In genomic region chr4:139601519-139602356, GRCm38 (mm10) we compare ENCODE assay signal across 8 mouse cellular contexts. TPM values are rescaled to one million over a fixed set of nuclear protein-coding genes. Genes with fewer than 3 reads are reported as not detected.
DNase-seq lines count a peak whose midpoint lies in the region; ATAC-seq and TF ChIP-seq lines count a peak whose summit lies in the region.

No protein-coding gene starts in this region.

- 65% methylated on average over 7 of the region's 7 CpGs for WGBS in kidney, adult 2 months
- WGBS in liver, embryonic 12.5 days (ENCODE audit: insufficient replicate concordance): 50% methylated on average over 7 of the region's 7 CpGs
- 76% methylated on average over 7 of the region's 7 CpGs for WGBS in midbrain, embryonic 13.5 days

- H3K36me3 ChIP-seq in kidney, adult 2 months (ENCODE audit: control insufficient read depth, insufficient read depth, low read length): no peaks in the 10 kb centered on the region
- H3K36me3 ChIP-seq in E14TG2a.4 (ENCODE audit: insufficient read depth, low read length): peaks cover 18% of the 10 kb centered on the region
- peaks cover 16% of the 10 kb centered on the region for H3K36me3 ChIP-seq in liver, embryonic 12.5 days
- H3K36me3 ChIP-seq in midbrain, embryonic 13.5 days: peaks cover 13% of the 10 kb centered on the region; the same call in 1 of the 2 replicates

- H3K4me1 ChIP-seq in kidney, adult 2 months (ENCODE audit: control insufficient read depth, insufficient read depth, low read length): peaks cover 19% of the 10 kb centered on the region
- peaks cover 86% of the 10 kb centered on the region for H3K4me1 ChIP-seq in E14TG2a.4 (replicated peaks; ENCODE audit: low read depth, low read length)
- H3K4me1 ChIP-seq in cortical plate, adult 2 months (ENCODE audit: control insufficient read depth, insufficient read depth, low read length): peaks cover 24% of the 10 kb centered on the region
- H3K4me1 ChIP-seq in liver, embryonic 12.5 days: peaks cover 66% of the 10 kb centered on the region
- H3K4me1 ChIP-seq in midbrain, embryonic 13.5 days (replicated peaks): peaks cover 50% of the 10 kb centered on the region

- no peak overlapping the region for H3K4me2 ChIP-seq in liver, embryonic 12.5 days
- H3K4me2 ChIP-seq in midbrain, embryonic 13.5 days (replicated peaks): no peak overlapping the region

- no peaks in the 10 kb centered on the region for H3K9me3 ChIP-seq in E14TG2a.4 (ENCODE audit: low read length)
- no peaks in the 10 kb centered on the region for H3K9me3 ChIP-seq in liver, embryonic 12.5 days (replicated peaks)
- H3K9me3 ChIP-seq in midbrain, embryonic 13.5 days: no peaks in the 10 kb centered on the region

- H3K9ac ChIP-seq in liver, embryonic 12.5 days: no peak overlapping the region
- H3K9ac ChIP-seq in midbrain, embryonic 13.5 days (replicated peaks): no peak overlapping the region

- TF ChIP-seq CTCF in kidney, adult 2 months (conservative IDR thresholded peaks at IDR 0.05; ENCODE audit: insufficient read depth, insufficient read length, low read depth, low read length): no peak
- no peak for TF ChIP-seq CTCF in E14TG2a.4 (conservative IDR thresholded peaks at IDR 0.05; ENCODE audit: low read length)
- no peak for TF ChIP-seq CTCF in cortical plate, adult 2 months (IDR thresholded peaks at IDR 0.05; ENCODE audit: extremely low read depth, insufficient read depth, low read length)

- H3K27me3 ChIP-seq in kidney, adult 2 months (replicated peaks; ENCODE audit: control insufficient read depth, insufficient read depth, low read length): no peaks in the 10 kb centered on the region
- no peaks in the 10 kb centered on the region for H3K27me3 ChIP-seq in E14TG2a.4 (ENCODE audit: insufficient read depth, low read length)
- H3K27me3 ChIP-seq in liver, embryonic 12.5 days (replicated peaks): peaks cover 33% of the 10 kb centered on the region
- H3K27me3 ChIP-seq in midbrain, embryonic 13.5 days: no peaks in the 10 kb centered on the region

- TF ChIP-seq POLR2A in kidney, adult 2 months (IDR thresholded peaks at IDR 0.05; ENCODE audit: low read depth, low read length): no peak
- no peak for TF ChIP-seq POLR2A in cortical plate, adult 2 months (IDR thresholded peaks at IDR 0.05; ENCODE audit: extremely low read depth, insufficient read depth, low read length)

- no peak overlapping the region for H3K4me3 ChIP-seq in kidney, adult 2 months (ENCODE audit: insufficient read depth, low read depth, low read length)
- peak overlapping the region; percentile 73; the same call in 1 of the 2 replicates for H3K4me3 ChIP-seq in E14TG2a.4 (replicated peaks; ENCODE audit: low read length)
- H3K4me3 ChIP-seq in cortical plate, adult 2 months (ENCODE audit: insufficient read depth, low read length): no peak overlapping the region
- H3K4me3 ChIP-seq in liver, embryonic 12.5 days: no peak overlapping the region
- H3K4me3 ChIP-seq in midbrain, embryonic 13.5 days (replicated peaks): no peak overlapping the region

- H3K27ac ChIP-seq in kidney, adult 2 months (ENCODE audit: insufficient read depth, low read depth, low read length): peak overlapping the region; percentile 58
- 0 out of 2 replicates have a peak overlapping the region, but pooled peaks have one; percentile 25 for H3K27ac ChIP-seq in cortical plate, adult 2 months (ENCODE audit: insufficient read depth, low read length)
- peak overlapping the region; percentile 71 for H3K27ac ChIP-seq in liver, embryonic 12.5 days
- H3K27ac ChIP-seq in midbrain, embryonic 13.5 days: no peak overlapping the region

- ATAC-seq in liver, embryonic 12.5 days: no peak
- ATAC-seq in midbrain, embryonic 13.5 days: no peak

- DNase-seq in kidney, adult 2 months: no peak
- no peak for DNase-seq in kidney, adult 9 months
- no peak for DNase-seq in c-Kit-positive CD71-positive TER-119-positive erythroid progenitor cells, embryonic 14.5 days (ENCODE audit: low spot score)
- no peak for DNase-seq in frontal cortex, postnatal 14 days (ENCODE audit: low spot score in 2 of 2)

RNA-seq across cellular contexts. Expression of gene Gm21969, which starts 1.2 kb away (rescaled TPM):
- 0.02 and 0.08 TPM in 2 replicates for polyA plus RNA-seq in kidney, adult 2 months (2012; rRNA removed)
- not detected in 2 replicates for polyA plus RNA-seq in cortical plate, adult 2 months (2012; rRNA removed)
- polyA plus RNA-seq in liver, embryonic 12.5 days (2016; fragmentation: Nextera tagmentation; extraction: Ambion mirVana): not detected in 2 replicates
- polyA plus RNA-seq in midbrain, embryonic 13.5 days (2015; fragmentation: Nextera tagmentation; extraction: Ambion mirVana): not detected in 2 replicates

RNA-seq across cellular contexts. Expression of gene Aldh4a1, which starts 20.9 kb away (rescaled TPM):
- 517 and 605 TPM in 2 replicates for polyA plus RNA-seq in kidney, adult 2 months (2012; rRNA removed)
- polyA plus RNA-seq in cortical plate, adult 2 months (2012; rRNA removed): 20.6 and 22.8 TPM in 2 replicates
- 49.4 and 52.0 TPM in 2 replicates for polyA plus RNA-seq in liver, embryonic 12.5 days (2016; fragmentation: Nextera tagmentation; extraction: Ambion mirVana)
- 18.0 and 20.0 TPM in 2 replicates for polyA plus RNA-seq in midbrain, embryonic 13.5 days (2015; fragmentation: Nextera tagmentation; extraction: Ambion mirVana)

RNA-seq across cellular contexts. Expression of gene Tas1r2, which starts 51.6 kb away (rescaled TPM):
- polyA plus RNA-seq in kidney, adult 2 months (2012; rRNA removed): 0.08 and 0.14 TPM in 2 replicates
- not detected in 2 replicates for polyA plus RNA-seq in cortical plate, adult 2 months (2012; rRNA removed)
- not detected in 2 replicates for polyA plus RNA-seq in liver, embryonic 12.5 days (2016; fragmentation: Nextera tagmentation; extraction: Ambion mirVana)
- not detected in 2 replicates for polyA plus RNA-seq in midbrain, embryonic 13.5 days (2015; fragmentation: Nextera tagmentation; extraction: Ambion mirVana)
